Mouse (Mus musculus) forebrain, postnatal 0 days (tissue): ENCODE measurements around the gene Cradd. TPM values are rescaled to one million over a fixed set of nuclear protein-coding genes. Genes with fewer than 3 reads are reported as not detected.

ENCODE experiments used
- ATAC-seq: fragments of 200-750 bp; cut with Nextera tagmentation; 2 replicates; pipeline ENCODE4 v1.8.0; 2017; ENCODE audit warnings: mild to moderate bottlenecking, moderate library complexity
- DNase-seq: peaks from one replicate; pipeline ENCODE4 v3.0.0-alpha.2; 2015
- H3K27ac ChIP-seq: fragments of 300-500 bp; sonication (generic); 2 replicates; pipeline ENCODE4 v1.5.1; 2014; ENCODE audit warnings: low read depth, mild to moderate bottlenecking, antibody characterized with exemption, low read length, moderate library complexity, mixed read lengths
- H3K27me3 ChIP-seq: fragments of 300-500 bp; sonication (generic); 2 replicates; pipeline ENCODE4 v1.6.1; 2014; ENCODE audit warnings: mild to moderate bottlenecking, low read length, mixed read lengths; ENCODE audit not compliant: insufficient read depth
- H3K36me3 ChIP-seq: fragments of 300-500 bp; sonication (generic); 2 replicates; pipeline ENCODE4 v1.6.1; 2014; ENCODE audit warnings: mild to moderate bottlenecking, moderate library complexity; ENCODE audit not compliant: insufficient read depth
- H3K4me1 ChIP-seq: fragments of 300-500 bp; sonication (generic); 2 replicates; pipeline ENCODE4 v1.6.1; 2014; ENCODE audit warnings: antibody characterized with exemption; ENCODE audit not compliant: insufficient read depth
- H3K4me2 ChIP-seq: fragments of 300-500 bp; sonication (generic); 2 replicates; pipeline ENCODE4 v1.6.1; 2014; ENCODE audit warnings: low read depth, mild to moderate bottlenecking, moderate library complexity
- H3K4me3 ChIP-seq: fragments of 300-500 bp; sonication (generic); 2 replicates; pipeline ENCODE4 v1.5.1; 2014; ENCODE audit warnings: low read depth, low read length, mixed read lengths
- H3K9ac ChIP-seq: fragments of 300-500 bp; sonication (generic); 2 replicates; pipeline ENCODE4 v1.6.1; 2014; ENCODE audit warnings: mild to moderate bottlenecking
- H3K9me3 ChIP-seq: fragments of 300-500 bp; sonication (generic); 2 replicates; pipeline ENCODE4 v1.6.1; 2016; ENCODE audit warnings: low read length
- CTCF ChIP-seq: sonication (generic); IDR thresholded peaks from 2 replicates; pipeline ENCODE4 v1.5.1; 2016; ENCODE audit warnings: antibody characterized with exemption, control low read depth, low read depth
- WGBS: fragments of 180-500 bp; shearing (Covaris S2); extraction: QIAGEN DNeasy Blood & Tissue Kit; methylation state at CpG from one replicate; pipeline ENCODE4 v1.1.7; 2014; 5-methylcytosine and 5-hydroxymethylcytosine counted together
- polyA plus RNA-seq: library from polyadenylated mRNA; unstranded; fragments of >200 nt; fragmentation: Nextera tagmentation; extraction: Ambion mirVana; gene quantifications from 2 replicates; pipeline ENCODE4 v1.2.1, GENCODE M21; 2015
- total RNA-seq: library from RNA; depleted of rRNA; stranded (reverse); fragments of >200 nt; gene quantifications from 2 replicates; pipeline ENCODE4 v1.2.3, GENCODE M21; 2014

The Cradd gene
- total and polyA plus RNA-seq, 2 experiments from 2014 or later = 8.3 to 10.3 TPM

DNA sequence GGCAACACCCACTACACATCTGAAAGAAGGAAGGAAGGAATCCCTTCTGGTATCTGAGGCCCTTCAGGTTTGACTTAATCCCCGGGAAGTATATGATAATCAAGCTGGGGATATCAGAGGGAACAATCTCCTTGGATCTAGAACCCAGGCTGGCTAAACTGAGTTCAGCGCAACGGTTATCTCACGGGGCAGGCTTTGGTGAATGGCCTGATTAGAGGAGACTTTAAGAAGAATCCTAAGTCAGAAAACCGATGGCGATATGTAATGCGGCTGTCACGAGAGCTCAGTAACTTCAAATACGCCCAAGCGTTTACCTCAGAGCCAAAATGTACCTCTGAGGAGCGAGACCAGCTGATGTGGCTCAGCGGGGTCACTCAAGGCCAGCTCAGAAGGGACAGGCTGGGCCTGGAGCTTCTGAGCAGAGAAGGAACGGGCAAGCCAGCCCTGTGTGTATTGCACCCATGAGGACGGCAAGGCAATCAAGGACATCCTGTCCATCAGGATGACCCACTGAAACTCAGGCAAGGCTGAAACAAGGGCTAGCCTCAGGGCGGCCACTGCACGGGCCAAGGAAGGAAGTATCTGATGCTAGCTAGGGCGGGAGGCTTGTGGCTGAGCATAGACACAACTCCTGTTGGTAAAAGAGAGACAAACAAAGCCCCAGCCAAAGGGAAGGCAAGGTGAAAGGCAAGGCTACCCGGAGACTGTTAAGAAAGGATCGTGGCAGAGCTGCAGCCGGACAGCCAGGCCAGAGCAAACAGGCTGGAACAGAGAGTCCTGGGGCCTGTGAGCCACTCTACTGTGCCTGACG is 6.1 kb downstream of the Cradd start:
- H3K4me1 ChIP-seq = peaks cover 9% of the 10 kb centered on the region
- TF ChIP-seq CTCF = no peak
- no peak overlapping the region for H3K27ac ChIP-seq
- H3K36me3 ChIP-seq = no peaks in the 10 kb centered on the region
- H3K4me3 ChIP-seq = no peak overlapping the region
- ATAC-seq = no peak
- H3K27me3 ChIP-seq = no peaks in the 10 kb centered on the region
- H3K9me3 ChIP-seq = no peaks in the 10 kb centered on the region
- H3K4me2 ChIP-seq = no peak overlapping the region
- H3K9ac ChIP-seq = no peak overlapping the region
- 93% methylated on average over 21 of the region's 21 CpGs for WGBS
- DNase-seq = no peak

DNA sequence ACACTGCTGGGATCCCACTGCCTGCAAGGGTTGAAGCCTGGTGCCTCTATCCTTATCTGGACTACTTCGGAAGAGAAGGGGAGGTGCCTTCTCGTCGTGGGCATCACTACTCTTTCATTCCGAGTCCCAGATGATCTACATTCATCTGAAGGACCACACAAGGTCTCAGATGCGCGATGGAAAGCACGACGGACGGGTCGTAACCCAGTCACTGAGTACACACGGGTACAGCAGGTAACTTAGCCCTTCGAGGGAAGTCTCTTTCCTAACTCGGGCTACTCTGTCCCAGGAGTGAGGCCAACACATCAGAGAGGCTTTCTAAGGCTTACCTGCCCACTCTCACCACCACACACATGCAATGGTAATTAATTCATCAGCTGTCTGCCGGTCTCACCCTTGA is 6.8 kb downstream of the Cradd start:
- peaks cover 2% of the 10 kb centered on the region; the same call in 1 of the 2 replicates for H3K4me1 ChIP-seq
- no peak for TF ChIP-seq CTCF
- no peak overlapping the region for H3K4me2 ChIP-seq
- whole genome bisulfite sequencing = 93% methylated on average over 14 of the region's 14 CpGs
- no peak overlapping the region for H3K4me3 ChIP-seq
- no peaks in the 10 kb centered on the region for H3K9me3 ChIP-seq
- H3K36me3 ChIP-seq = no peaks in the 10 kb centered on the region
- ATAC-seq (no peak), DNase-seq (no peak)
- no peaks in the 10 kb centered on the region for H3K27me3 ChIP-seq
- H3K27ac ChIP-seq = no peak overlapping the region
- H3K9ac ChIP-seq = no peak overlapping the region

GRCm38 (mm10) chr10:95316675-95317074 is 7.3 kb downstream of the Cradd start:
- no peak overlapping the region for H3K9ac ChIP-seq
- no peaks in the 10 kb centered on the region for H3K27me3 ChIP-seq
- H3K9me3 ChIP-seq = no peaks in the 10 kb centered on the region
- H3K36me3 ChIP-seq = no peaks in the 10 kb centered on the region
- DNase-seq (no peak), ATAC-seq (no peak)
- TF ChIP-seq CTCF = no peak
- no peak overlapping the region for H3K4me3 ChIP-seq
- H3K4me1 ChIP-seq = no peaks in the 10 kb centered on the region; the same call in 1 of the 2 replicates
- 77% methylated on average over 9 of the region's 9 CpGs for WGBS
- H3K27ac ChIP-seq = no peak overlapping the region
- no peak overlapping the region for H3K4me2 ChIP-seq

- no peak overlapping the region for H3K9ac ChIP-seq
- H3K27ac ChIP-seq = no peak overlapping the region
- H3K4me2 ChIP-seq = no peak overlapping the region
- 78% methylated on average over 19 of the region's 19 CpGs for WGBS
- H3K4me1 ChIP-seq = peaks cover 7% of the 10 kb centered on the region
- ATAC-seq = no peak
- no peak for DNase-seq
- no peak overlapping the region for H3K4me3 ChIP-seq
- no peak for TF ChIP-seq CTCF
- H3K36me3 ChIP-seq = no peaks in the 10 kb centered on the region
- no peaks in the 10 kb centered on the region for H3K27me3 ChIP-seq
- no peaks in the 10 kb centered on the region for H3K9me3 ChIP-seq
Measured at GRCm38 (mm10) chr10:95315801-95316474, 8.0 kb downstream of the Cradd start.

GRCm38 (mm10) chr10:95315321-95315720 is 8.6 kb downstream of the Cradd start:
- Histone ChIP-seq H3K27ac (no peak overlapping the region), H3K9me3 (no peaks in the 10 kb centered on the region), H3K27me3 (no peaks in the 10 kb centered on the region), H3K4me3 (no peak overlapping the region), H3K4me2 (no peak overlapping the region), H3K9ac (no peak overlapping the region), H3K4me1 (peaks cover 11% of the 10 kb centered on the region), H3K36me3 (no peaks in the 10 kb centered on the region)
- 95% methylated on average over 11 of the region's 11 CpGs for WGBS
- TF ChIP-seq CTCF = no peak
- DNase-seq (no peak), ATAC-seq (no peak)

- Histone ChIP-seq H3K27me3 (no peaks in the 10 kb centered on the region), H3K4me1 (peaks cover 11% of the 10 kb centered on the region), H3K4me3 (no peak overlapping the region), H3K9me3 (no peaks in the 10 kb centered on the region), H3K27ac (no peak overlapping the region), H3K4me2 (no peak overlapping the region), H3K9ac (no peak overlapping the region), H3K36me3 (no peaks in the 10 kb centered on the region)
- no peak for ATAC-seq
- DNase-seq = no peak
- no peak for TF ChIP-seq CTCF
- WGBS = 76% methylated on average over 5 of the region's 5 CpGs
Measured at GRCm38 (mm10) chr10:95314019-95314418, 9.9 kb downstream of the Cradd start.

GRCm38 (mm10) chr10:95313524-95313923 is 10.4 kb downstream of the Cradd start:
- no peak for ATAC-seq
- 87% methylated on average over 9 of the region's 9 CpGs for WGBS
- Histone ChIP-seq H3K4me1 (peaks cover 11% of the 10 kb centered on the region), H3K9ac (no peak overlapping the region), H3K4me3 (no peak overlapping the region), H3K27me3 (no peaks in the 10 kb centered on the region), H3K36me3 (no peaks in the 10 kb centered on the region), H3K27ac (no peak overlapping the region), H3K9me3 (no peaks in the 10 kb centered on the region), H3K4me2 (no peak overlapping the region)
- no peak for TF ChIP-seq CTCF
- no peak for DNase-seq
